Comparison of ENCODE assay signal across 8 mouse cellular contexts in genomic region chr14:53665681-53666080, GRCm38 (mm10).
DNase-seq lines count a peak whose midpoint lies in the region; ATAC-seq and TF ChIP-seq lines count a peak whose summit lies in the region.
"Not testable (repeated sequence)": the region's sequence is repeated elsewhere in the genome, so short reads cannot be mapped to it uniquely, and the experiment has no call there.

No protein-coding gene starts in this region.

- peak; percentile 67 for TF ChIP-seq CTCF in left cerebral cortex, adult 2 months (IDR thresholded peaks at IDR 0.05)

- H3K27me3 ChIP-seq in forebrain, embryonic 16.5 days (replicated peaks; ENCODE audit: control insufficient read depth, insufficient read depth, low read length): not testable (repeated sequence)

- not testable (repeated sequence) for H3K9ac ChIP-seq in ES-E14 (ENCODE audit: insufficient read depth, low read depth, low read length, poor library complexity, severe bottlenecking); forebrain, embryonic 16.5 days (replicated peaks; ENCODE audit: low read depth, low read length)

- H3K4me3 ChIP-seq in ES-E14 (ENCODE audit: insufficient read depth in 1 of 2, low read depth in 1 of 2, low read length in 2 of 2, poor library complexity in 1 of 2, severe bottlenecking in 1 of 2); forebrain, embryonic 16.5 days (replicated peaks; ENCODE audit: low read length); left cerebral cortex, adult 2 months: not testable (repeated sequence)

- H3K27ac ChIP-seq in ES-E14 (ENCODE audit: insufficient read depth, low read depth, low read length, poor library complexity, severe bottlenecking); forebrain, embryonic 16.5 days (ENCODE audit: low read length); left cerebral cortex, adult 2 months: not testable (repeated sequence)

- in situ Hi-C loops in ES-E14 (cut with MboI; ENCODE audit: low sequenced_read_pairs in 2 of 2, unreplicated experiment in 2 of 2): not testable (repeated sequence)

- peak; percentile 11 for DNase-seq in ES-E14 (ENCODE audit: low read depth, low spot score)
- DNase-seq in cerebellum, postnatal 10 days: peak; percentile 40 to 47
- peak; percentile 54 for DNase-seq in induced T-regulatory cell, adult 2 months (ENCODE audit: low read depth)
- DNase-seq in left cerebral cortex, adult 2 months (ENCODE audit: extremely low spot score in 1 of 2, low spot score in 2 of 2): peak; percentile 10 to 18
- DNase-seq in retina, postnatal 1 day: peak; percentile 44
- DNase-seq in thymus, postnatal 14 days: peak; percentile 61

- 0 out of 2 replicates have a peak, but pooled peaks have one; percentile 38 for ATAC-seq in forebrain, embryonic 16.5 days
- ATAC-seq in megakaryocyte progenitor cell, adult 5-6 weeks (replicated peaks; ENCODE audit: poor library complexity): peak; percentile 74

- H3K4me2 ChIP-seq in forebrain, embryonic 16.5 days (ENCODE audit: low read length): not testable (repeated sequence)

- WGBS in forebrain, embryonic 16.5 days: 30% methylated on average over 2 of the region's 2 CpGs

- intact Hi-C loops in left cerebral cortex, adult 2 months (cut with DNase I): not testable (repeated sequence)

- H3K9me3 ChIP-seq in ES-E14 (ENCODE audit: control insufficient read depth, insufficient read depth, low read depth, low read length); forebrain, embryonic 16.5 days (ENCODE audit: control insufficient read depth, low read length): not testable (repeated sequence)

- H3K36me3 ChIP-seq in ES-E14 (ENCODE audit: control insufficient read depth, insufficient read depth, low read length, poor library complexity, severe bottlenecking); forebrain, embryonic 16.5 days (ENCODE audit: control insufficient read depth, insufficient read depth): not testable (repeated sequence)

- not testable (repeated sequence) for H3K4me1 ChIP-seq in ES-E14 (ENCODE audit: control insufficient read depth in 2 of 2, insufficient read depth in 2 of 2, low read length in 2 of 2, poor library complexity in 1 of 2); forebrain, embryonic 16.5 days (replicated peaks; ENCODE audit: control insufficient read depth, insufficient read depth, low read length)

Comparison
In these comparisons a context has a peak if more than half of its experiments do, and no peak if none do; other contexts are left out.
1. DNase-seq: peak in every context shown above with its lines; median percentile 61 in thymus, postnatal 14 days; 54 in induced T-regulatory cell, adult 2 months; 44 in retina, postnatal 1 day; 44 in cerebellum, postnatal 10 days; 14 in left cerebral cortex, adult 2 months; 11 in ES-E14.